Mouse (Mus musculus): ENCODE measurements around the gene Ankrd12. TPM values are rescaled to one million over a fixed set of nuclear protein-coding genes. Genes with fewer than 3 reads are reported as not detected.

Ankrd12 gene
- total and polyA plus RNA-seq, 3 experiments = 9.6 to 13.3 TPM; not detected in 1

GRCm38 (mm10) chr17:65958366-65958765 is 118.5 kb downstream of the Ankrd12 start:
- Histone ChIP-seq H3K27me3 (ENCODE audit: control insufficient read depth in 1 of 2, insufficient read depth in 2 of 2, low read length in 2 of 2) (no peaks in the 10 kb centered on the region), H3K4me3 (ENCODE audit: control insufficient read depth in 1 of 2, insufficient read depth in 1 of 2, low read depth in 2 of 2, low read length in 2 of 2) (no peak overlapping the region), H3K36me3 (ENCODE audit: control insufficient read depth in 1 of 2, insufficient read depth in 2 of 2, low read length in 2 of 2) (peaks cover 0 to 20% of the 10 kb centered on the region in 2 experiments; a peak in 2 of 4 replicates), H3K4me1 (ENCODE audit: control insufficient read depth in 1 of 2, insufficient read depth in 2 of 2, low read length in 2 of 2) (peaks cover 7 to 23% of the 10 kb centered on the region in 2 experiments), H3K27ac (ENCODE audit: control insufficient read depth, low read depth, low read length) (no peak overlapping the region), H3K79me2 (ENCODE audit: control insufficient read depth, insufficient read depth, low read length, poor library complexity) (no peaks in the 10 kb centered on the region), H3K9me3 (replicated peaks; ENCODE audit: insufficient read depth, low read length) (no peaks in the 10 kb centered on the region), H3K9ac (ENCODE audit: control insufficient read depth, low read depth, low read length, poor library complexity, severe bottlenecking) (no peak overlapping the region)
- no peak for DNase-seq (ENCODE audit: low read depth, low spot score)
- TF ChIP-seq MXI1 (IDR thresholded peaks at IDR 0.05; ENCODE audit: low read depth, low read length) = no peak
- no peak for TF ChIP-seq POLR2AphosphoS2 (IDR thresholded peaks at IDR 0.05; ENCODE audit: low read length)
- TF ChIP-seq USF2 (IDR thresholded peaks at IDR 0.05; ENCODE audit: borderline replicate concordance in 1 of 2, insufficient read depth in 1 of 2, low read depth in 1 of 2, low read length in 2 of 2) = no peak
- TF ChIP-seq GATA1 (IDR thresholded peaks at IDR 0.05; ENCODE audit: low read depth, low read length) = no peak
- no peak for TF ChIP-seq MAZ (IDR thresholded peaks at IDR 0.05; ENCODE audit: low read depth, low read length)
- no peak for TF ChIP-seq GABPA (IDR thresholded peaks at IDR 0.05; ENCODE audit: low read depth, low read length)
- no peak for TF ChIP-seq ZKSCAN1 (IDR thresholded peaks at IDR 0.05; ENCODE audit: low read depth, low read length)
- TF ChIP-seq HCFC1 (IDR thresholded peaks at IDR 0.05; ENCODE audit: low read depth, low read length) = no peak
- no peak for TF ChIP-seq POLR2A (IDR thresholded peaks at IDR 0.05; ENCODE audit: control insufficient read depth in 1 of 2, insufficient read depth in 1 of 2, low read depth in 1 of 2, low read length in 2 of 2, poor library complexity in 1 of 2)
- no peak for TF ChIP-seq USF1 (IDR thresholded peaks at IDR 0.05; ENCODE audit: low read depth, low read length)
- TF ChIP-seq MYC (IDR thresholded peaks at IDR 0.05; ENCODE audit: low read depth, low read length) = no peak
- TF ChIP-seq CHD1 (IDR thresholded peaks at IDR 0.05; ENCODE audit: low read depth, low read length) = no peak
- TF ChIP-seq MAX (IDR thresholded peaks at IDR 0.05; ENCODE audit: low read length) = no peak
- TF ChIP-seq MYB (IDR thresholded peaks at IDR 0.05; ENCODE audit: low read depth, low read length) = no peak
- TF ChIP-seq RCOR1 (IDR thresholded peaks at IDR 0.05; ENCODE audit: low read depth, low read length) = no peak

DNA sequence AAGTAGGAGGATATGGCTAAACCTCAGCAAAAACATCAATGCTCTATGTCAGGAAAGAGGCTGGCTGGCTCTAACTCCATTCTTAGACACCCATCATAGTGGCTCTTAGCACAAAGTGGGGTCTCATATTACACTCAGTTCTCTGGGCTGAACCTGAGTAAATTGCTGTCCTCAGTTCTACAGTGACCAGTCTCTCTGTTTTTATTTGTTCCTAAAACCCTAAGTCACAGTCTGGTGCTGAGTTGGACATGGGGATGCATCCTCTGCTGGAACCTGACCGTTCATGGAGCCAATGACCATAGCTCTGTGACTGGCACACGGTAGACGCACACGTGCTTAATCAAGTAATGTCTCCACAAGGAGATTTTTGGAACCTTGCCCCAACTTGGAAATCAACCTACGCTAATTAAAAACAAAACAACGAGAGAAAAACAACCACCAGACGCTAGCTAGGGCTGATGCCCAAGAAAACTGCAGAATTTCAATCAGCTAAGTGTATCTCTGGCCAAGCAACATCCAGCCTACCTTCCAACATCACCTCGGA is 119.0 kb downstream of the Ankrd12 start:
- H3K9me3 ChIP-seq (replicated peaks; ENCODE audit: insufficient read depth, low read length) = no peaks in the 10 kb centered on the region
- DNase-seq (ENCODE audit: low read depth, low spot score) = no peak
- H3K4me3 ChIP-seq (ENCODE audit: control insufficient read depth in 1 of 2, insufficient read depth in 1 of 2, low read depth in 2 of 2, low read length in 2 of 2) = no peak overlapping the region; a peak in 1 of 4 replicates
- no peak overlapping the region for H3K9ac ChIP-seq (ENCODE audit: control insufficient read depth, low read depth, low read length, poor library complexity, severe bottlenecking)
- H3K4me1 ChIP-seq (ENCODE audit: control insufficient read depth in 1 of 2, insufficient read depth in 2 of 2, low read length in 2 of 2) = peaks cover 7 to 26% of the 10 kb centered on the region in 2 experiments
- no peaks in the 10 kb centered on the region for H3K79me2 ChIP-seq (ENCODE audit: control insufficient read depth, insufficient read depth, low read length, poor library complexity)
- TF ChIP-seq MAZ (IDR thresholded peaks at IDR 0.05; ENCODE audit: low read depth, low read length) (no peak), SIN3A (IDR thresholded peaks at IDR 0.05; ENCODE audit: low read length) (no peak), CHD1 (IDR thresholded peaks at IDR 0.05; ENCODE audit: low read depth, low read length) (no peak), MAFK (IDR thresholded peaks at IDR 0.05; ENCODE audit: borderline replicate concordance, low read depth, low read length) (no peak), MEF2A (IDR thresholded peaks at IDR 0.05; ENCODE audit: extremely low read depth, insufficient replicate concordance, low read depth, low read length, poor library complexity, severe bottlenecking) (no peak), MXI1 (IDR thresholded peaks at IDR 0.05; ENCODE audit: low read depth, low read length) (no peak), EP300 (IDR thresholded peaks at IDR 0.05; ENCODE audit: low read depth in 1 of 2, low read length in 2 of 2) (no peak), E2F4 (IDR thresholded peaks at IDR 0.05; ENCODE audit: borderline replicate concordance, low read depth, low read length) (no peak)
- H3K36me3 ChIP-seq (ENCODE audit: control insufficient read depth in 1 of 2, insufficient read depth in 2 of 2, low read length in 2 of 2) = peaks cover 0 to 20% of the 10 kb centered on the region in 2 experiments; a peak in 2 of 4 replicates
- no peaks in the 10 kb centered on the region for H3K27me3 ChIP-seq (ENCODE audit: control insufficient read depth in 1 of 2, insufficient read depth in 2 of 2, low read length in 2 of 2)
- H3K27ac ChIP-seq (ENCODE audit: control insufficient read depth, low read depth, low read length) = peak overlapping the region; percentile 2; the same call in 1 of the 2 replicates
